Mouse (Mus musculus) c-Kit-positive CD71-positive TER-119-positive erythroid progenitor cells, embryonic 14.5 days (primary cell): Measurements from ENCODE around the gene Zfp945.
"Not testable (repeated sequence)": the region's sequence is repeated elsewhere in the genome, so short reads cannot be mapped to it uniquely, and the experiment has no call there.

ENCODE experiments used
- DNase-seq: peaks from one replicate; pipeline ENCODE4 v3.0.0-alpha.2; 2013; ENCODE audit warnings: low spot score

Zfp945 gene

DNA sequence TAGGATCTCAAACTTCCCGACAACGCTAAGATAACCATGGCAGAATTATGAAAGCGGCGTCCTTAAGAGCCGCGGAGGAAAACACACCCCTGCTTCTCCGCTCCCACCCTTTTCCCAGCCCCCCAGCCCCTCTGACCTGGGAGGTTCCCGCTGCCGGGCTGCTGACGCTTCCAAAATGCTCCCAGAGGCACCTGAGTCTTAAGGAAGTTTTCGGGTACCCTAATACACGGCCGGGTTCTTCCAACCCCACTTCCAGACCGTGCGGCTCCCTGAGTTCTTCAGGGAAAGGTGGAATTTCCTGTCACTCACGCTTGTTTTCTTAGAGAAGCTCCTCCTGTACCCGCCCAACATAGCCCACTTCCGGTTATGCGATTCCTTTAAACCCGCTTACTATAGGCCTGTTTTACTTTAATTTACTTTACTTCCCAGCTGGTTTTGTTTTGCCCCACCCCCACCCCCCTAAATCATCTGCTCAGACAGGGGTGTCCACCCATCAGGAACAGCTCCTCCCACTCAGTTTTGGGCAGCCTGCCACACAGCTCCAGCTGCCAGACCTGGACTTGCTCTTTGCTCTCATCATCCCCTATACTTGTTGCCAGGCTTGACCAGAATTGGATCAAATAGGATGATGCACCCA is at the start of gene Zfp945:
TSS of gene Zfp945 (minus strand) at position 290 of the 637 bp plus-strand sequence.
- peak; percentile 37 for DNase-seq

GRCm38 (mm10) chr17:22888302-22888701 is 21.4 kb upstream of the Zfp945 start:
- DNase-seq = no peak

DNA sequence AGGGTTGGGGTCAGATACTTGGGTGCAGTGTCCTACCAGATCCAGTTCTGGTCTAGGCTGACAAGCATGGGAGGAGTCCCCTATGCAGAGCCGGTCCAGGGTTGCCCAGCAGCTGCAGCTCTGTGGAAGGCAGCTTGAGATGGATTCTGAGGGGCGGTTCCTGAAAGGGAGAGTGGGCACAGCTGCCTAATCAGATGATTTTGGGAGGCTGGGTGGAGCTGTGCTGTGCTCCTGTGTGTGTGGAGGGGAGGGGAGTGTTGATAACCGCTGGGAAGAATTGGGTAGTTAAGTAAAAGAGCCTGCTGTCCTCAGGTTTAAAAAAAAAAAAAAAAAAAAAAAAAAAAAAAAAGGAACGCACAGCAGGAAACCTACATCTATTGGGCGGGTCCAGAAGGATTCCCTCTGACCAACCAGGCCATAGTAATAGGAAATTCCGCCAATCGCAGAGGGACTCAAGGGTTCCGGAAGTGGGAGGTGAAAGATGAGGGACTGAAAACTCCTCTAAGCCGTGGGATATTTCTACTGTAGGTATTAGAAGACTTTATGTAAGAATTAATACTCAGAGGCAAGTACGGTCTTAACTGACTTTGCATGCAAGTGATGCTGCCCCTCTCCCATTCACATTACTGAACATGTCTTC is 17.2 kb upstream of the Zfp945 start:
- DNase-seq = peak; percentile 30

GRCm38 (mm10) chr17:22877427-22878307 is 10.7 kb upstream of the Zfp945 start:
- DNase-seq = no peak

DNA sequence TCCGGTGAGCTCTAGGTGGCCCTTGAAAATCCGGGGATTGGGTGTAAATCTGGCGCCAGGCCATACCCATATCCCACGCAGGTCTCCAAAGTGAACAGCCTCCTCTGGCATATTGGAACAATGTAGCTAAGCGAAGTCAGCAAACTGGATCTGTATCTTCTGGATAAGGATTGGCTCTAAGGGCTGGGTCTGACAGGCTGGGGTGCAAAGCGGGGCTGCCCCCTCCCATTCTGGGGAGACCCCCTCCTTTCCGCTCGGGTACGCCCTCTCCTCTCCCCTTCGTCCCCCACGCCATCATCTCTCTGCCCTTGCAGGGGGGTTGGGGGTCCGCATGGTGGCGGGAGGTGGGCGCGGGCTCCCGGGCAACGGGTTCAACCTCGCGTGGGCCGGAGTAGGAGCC is 9.4 kb upstream of the Zfp945 start:
- DNase-seq = no peak

GRCm38 (mm10) chr17:22875549-22875948 is 8.6 kb upstream of the Zfp945 start:
- DNase-seq = not testable (repeated sequence)

- peak; percentile 38 for DNase-seq
Measured at GRCm38 (mm10) chr17:22866421-22866844, 501 bp downstream of the Zfp945 start.

DNA sequence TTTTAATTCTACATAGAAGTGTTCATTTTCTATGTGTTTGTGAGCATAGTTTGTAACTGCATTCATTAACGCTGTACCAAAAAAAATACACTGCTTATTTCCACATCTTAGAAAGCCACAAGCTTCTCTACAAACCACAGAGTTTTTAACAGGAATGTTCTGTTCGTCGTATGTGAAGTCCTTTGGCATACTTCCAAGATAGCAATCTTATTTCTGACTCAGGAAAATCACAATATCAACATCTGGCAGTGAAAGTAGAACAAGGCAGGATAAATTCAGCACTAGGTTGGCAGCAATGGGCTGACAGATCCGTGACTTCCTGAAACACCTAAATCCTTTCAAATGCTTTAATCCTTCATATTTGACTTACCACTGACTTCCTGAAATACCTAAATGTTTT is 45.8 kb downstream of the Zfp945 start:
- no peak for DNase-seq

GRCm38 (mm10) chr17:22818199-22818595 is 48.7 kb downstream of the Zfp945 start:
- no peak for DNase-seq

DNA sequence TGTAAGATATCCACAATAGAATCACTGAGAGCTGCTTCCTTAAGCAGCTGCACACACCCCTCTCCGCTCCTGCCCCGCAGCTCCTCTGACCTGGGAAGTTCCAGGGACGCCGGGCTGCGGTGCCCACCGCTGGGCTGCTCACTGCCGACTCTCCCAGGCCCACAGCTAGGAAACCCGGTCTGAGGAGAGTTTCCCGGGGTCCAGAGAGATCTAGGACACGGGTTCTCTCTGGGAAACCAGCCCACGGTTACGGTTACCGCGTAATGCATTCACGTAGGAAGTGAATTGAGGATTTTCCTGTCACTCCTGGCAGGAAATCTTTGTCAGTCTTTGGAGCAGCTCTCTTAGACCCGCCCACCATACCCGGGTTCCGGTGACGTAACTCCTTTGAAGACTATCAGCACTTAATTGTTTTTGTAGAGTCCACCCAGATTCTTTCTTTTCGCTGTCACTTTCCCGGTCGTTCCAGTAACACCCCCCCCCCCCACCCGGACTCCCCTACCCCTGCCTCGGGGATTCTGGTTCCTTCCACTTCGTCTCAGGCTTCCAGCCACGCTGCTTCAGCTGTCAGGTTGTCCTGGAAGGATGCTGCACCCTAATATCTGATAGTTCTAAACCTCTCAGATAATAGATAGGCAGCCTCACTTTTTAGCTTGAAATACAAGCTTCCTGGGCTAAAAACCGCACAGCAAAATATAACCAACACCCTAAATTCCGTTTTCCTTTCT is 49.3 kb downstream of the Zfp945 start:
- peak; percentile 60 for DNase-seq

DNA sequence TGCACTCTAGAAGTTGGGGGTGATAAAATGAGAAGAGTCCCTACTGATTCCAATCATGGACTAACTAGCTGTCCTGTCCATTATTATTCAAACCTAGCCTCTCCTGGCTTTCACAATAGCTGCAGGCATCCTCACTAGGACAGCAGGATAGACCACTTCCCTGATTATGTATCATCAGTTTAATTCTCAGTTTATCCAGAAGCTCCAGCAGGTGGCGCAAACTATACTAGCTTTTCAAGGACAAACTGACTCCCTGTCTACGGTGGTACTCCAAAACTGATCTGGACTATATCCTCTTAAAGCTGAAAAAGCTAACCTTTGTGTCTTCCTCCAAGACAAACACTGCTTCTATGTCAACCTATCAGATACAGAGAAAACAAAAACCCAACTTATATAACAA is 67.2 kb downstream of the Zfp945 start:
- peak; percentile 9 for DNase-seq
